Mouse (Mus musculus): Measurements from ENCODE around the gene Rps6ka1.

DNA sequence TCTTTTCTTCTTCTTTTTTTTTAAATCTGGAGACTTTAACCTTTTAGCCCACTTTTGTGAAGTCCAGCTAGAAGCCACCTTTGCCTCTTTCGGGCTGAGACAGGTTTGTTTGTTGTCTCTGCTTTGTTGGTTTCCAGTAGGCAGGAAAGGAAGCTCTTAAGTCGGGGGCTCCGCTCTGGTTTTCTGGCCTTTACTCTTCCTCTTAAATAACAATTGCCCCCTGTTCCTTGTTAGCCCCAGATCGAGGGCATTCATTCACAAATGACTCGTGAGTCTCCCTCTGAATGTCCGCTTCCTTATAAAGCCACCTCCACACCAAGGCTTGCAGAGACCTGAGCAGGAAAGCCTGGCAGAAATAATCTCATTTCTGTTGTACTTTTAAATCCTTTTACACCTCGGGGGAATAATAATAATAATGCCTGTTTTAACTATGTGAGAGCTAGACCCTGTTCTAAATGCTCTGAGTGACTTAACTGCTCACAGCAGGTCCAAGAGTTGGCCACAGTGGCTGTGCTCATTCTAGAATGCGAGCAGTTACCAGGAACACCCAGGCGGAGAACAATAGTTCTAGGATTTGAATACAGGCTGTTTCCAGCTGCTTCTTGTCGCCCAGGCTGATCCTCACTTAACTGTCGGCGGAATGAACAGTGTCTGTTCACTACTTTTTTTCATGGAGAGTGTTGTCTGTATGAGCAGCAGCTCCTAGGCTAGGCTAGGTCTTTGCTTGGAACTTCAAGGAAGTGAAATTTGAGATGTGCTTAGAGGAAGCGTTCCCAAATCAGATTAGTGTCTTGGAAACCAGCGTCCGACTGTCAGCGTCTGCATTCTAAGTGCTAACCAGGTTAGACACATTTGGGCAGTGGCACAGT, 71.7 kb downstream of the Rps6ka1 start:
- TF ChIP-seq POLR2A (IDR thresholded peaks at IDR 0.05; ENCODE audit: borderline replicate concordance, insufficient read depth, low read length): no peak
- no peak for TF ChIP-seq CTCF (IDR thresholded peaks at IDR 0.05; ENCODE audit: borderline replicate concordance, insufficient read depth, low read depth, low read length)

Data from cerebellum, adult 2 months (tissue).